Mouse (Mus musculus) layer of hippocampus, postnatal 36 days (tissue): ENCODE data around the gene Zfp119b. TPM values are rescaled to one million over a fixed set of nuclear protein-coding genes. Genes with fewer than 3 reads are reported as not detected.

Experiments used
- total RNA-seq, 2 experiments: library from RNA; stranded (reverse); gene quantifications; 2 replicates each; pipeline ENCODE4 v1.2.3; 2021

Zfp119b gene
- total RNA-seq, 2 experiments from 2014 or later: 3.4 to 5.4 TPM

Other genes with a start within 250 kb of the Zfp119b start
- 1 to 10 TPM; 6.6 to 7.9 TPM for gene Pot1b, start 236.9 kb downstream of the Zfp119b start, total RNA-seq
- under 1 TPM in 1 of 2 experiments, not detected in 1; 0.18 TPM for gene Adgre4, start 199.5 kb downstream of the Zfp119b start, total RNA-seq
- 1 to 10 TPM; 6.0 to 6.5 TPM for gene Zfp119a, start 70.6 kb downstream of the Zfp119b start, total RNA-seq
- gene Zfp959, start 57.4 kb downstream of the Zfp119b start, total RNA-seq: 1 to 10 TPM; 8.7 to 9.3 TPM
- 1 to 10 TPM; 1.1 to 1.2 TPM for gene Ebi3, start 3.1 kb upstream of the Zfp119b start, total RNA-seq
- 10 to 100 TPM; 17.4 to 20.5 TPM for gene Yju2, start 9.6 kb upstream of the Zfp119b start, total RNA-seq
- 10 to 100 TPM; 24.4 to 26.8 TPM for gene Shd, start 21.0 kb upstream of the Zfp119b start, total RNA-seq
- 10 to 100 TPM; 70.1 to 75.8 TPM for gene Fsd1, start 37.0 kb upstream of the Zfp119b start, total RNA-seq
- 1 to 10 TPM; 2.1 TPM for gene Stap2, start 56.1 kb upstream of the Zfp119b start, total RNA-seq
- gene Mpnd, start 56.2 kb upstream of the Zfp119b start, total RNA-seq: 100 to 1,000 TPM in 1 of 2 experiments, 10 to 100 TPM in 1; 95.5 to 102 TPM
- gene Sh3gl1, start 87.1 kb upstream of the Zfp119b start, total RNA-seq: 10 to 100 TPM; 61.5 to 69.6 TPM
- 1 to 10 TPM; 2.5 to 3.6 TPM for gene Chaf1a, start 90.9 kb upstream of the Zfp119b start, total RNA-seq
- gene Ubxn6, start 125.5 kb upstream of the Zfp119b start, total RNA-seq: 10 to 100 TPM; 84.6 to 87.3 TPM
- 100 to 1,000 TPM; 115 to 121 TPM for gene Hdgfl2, start 130.1 kb upstream of the Zfp119b start, total RNA-seq
- gene Plin4, start 160.3 kb upstream of the Zfp119b start, total RNA-seq: 1 to 10 TPM; 1.4 to 6.8 TPM
- under 1 TPM; 0.40 to 0.63 TPM for gene Plin5, start 168.1 kb upstream of the Zfp119b start, total RNA-seq
- 1 to 10 TPM in 1 of 2 experiments, under 1 TPM in 1; 0.40 to 1.7 TPM for gene Lrg1, start 172.5 kb upstream of the Zfp119b start, total RNA-seq
- 100 to 1,000 TPM; 129 to 138 TPM for gene Sema6b, start 190.8 kb upstream of the Zfp119b start, total RNA-seq
- 1 to 10 TPM; 5.3 to 7.3 TPM for gene Tnfaip8l1, start 213.0 kb upstream of the Zfp119b start, total RNA-seq
- 10 to 100 TPM; 40.9 to 44.0 TPM for gene Mydgf, start 234.4 kb upstream of the Zfp119b start, total RNA-seq